Mouse (Mus musculus) G1E (cell line): ENCODE measurements at regions not wholly inside any gene's neighbourhood (a gene's known extent, or its start where the extent isn't known, plus 50 kb on each side); places are given as distances from the start of the nearest gene placed in this dataset.
"Not testable (repeated sequence)": the region's sequence is repeated elsewhere in the genome, so short reads cannot be mapped to it uniquely, and the experiment has no call there.

Source experiments
- ATAC-seq: 2 replicates; pipeline ENCODE4 v1.8.0; 2016; ENCODE audit warnings: mild to moderate bottlenecking; ENCODE audit not compliant: insufficient number of reproducible peaks, poor library complexity, low FRiP score, severe bottlenecking; ENCODE audit errors: extremely low read depth
- DNase-seq: peaks from one replicate; pipeline ENCODE4 v3.0.0; 2012; ENCODE audit warnings: low spot score
- H3K27me3 ChIP-seq: 2 replicates; pipeline ENCODE4 v1.6.1; 2012; ENCODE audit warnings: mild to moderate bottlenecking, low read length, inconsistent platforms; ENCODE audit not compliant: insufficient read depth
- H3K36me3 ChIP-seq: replicated peaks from 2 replicates; pipeline ENCODE3; 2012; ENCODE audit warnings: mild to moderate bottlenecking, inconsistent platforms
- H3K4me1 ChIP-seq: 2 replicates; pipeline ENCODE4 v1.6.1; 2012; ENCODE audit warnings: low read depth, low read length, inconsistent platforms, mixed read lengths; ENCODE audit not compliant: insufficient read depth
- H3K4me3 ChIP-seq: 2 replicates; pipeline ENCODE4 v1.5.1; 2012; ENCODE audit warnings: low read depth, mild to moderate bottlenecking, inconsistent platforms, low read length, moderate library complexity, mixed read lengths
- H3K9me3 ChIP-seq: replicated peaks from 2 replicates; pipeline ENCODE4 v1.6.1; 2012; ENCODE audit warnings: inconsistent platforms
- CTCF ChIP-seq: IDR thresholded peaks from 2 replicates; pipeline ENCODE4 v1.5.1; 2012; ENCODE audit warnings: low read depth, low read length, inconsistent platforms, mixed read lengths
- GATA1 ChIP-seq: IDR thresholded peaks from 2 replicates; pipeline ENCODE4 v1.6.1; 2012; ENCODE audit warnings: borderline replicate concordance, low read length, inconsistent platforms, mixed read lengths
- GATA2 ChIP-seq: IDR thresholded peaks from 2 replicates; pipeline ENCODE4 v1.6.1; 2012; ENCODE audit warnings: low read depth, low read length, inconsistent platforms, borderline replicate concordance
- POLR2AphosphoS5 ChIP-seq: IDR thresholded peaks from 2 replicates; pipeline ENCODE4 v1.6.1; 2012; ENCODE audit warnings: low read depth, low read length, inconsistent platforms; ENCODE audit not compliant: insufficient replicate concordance
- TAL1 ChIP-seq: conservative IDR thresholded peaks from 2 replicates; pipeline ENCODE4 v1.6.1; 2012; ENCODE audit warnings: low read depth, low read length, inconsistent platforms, mixed read lengths

DNA sequence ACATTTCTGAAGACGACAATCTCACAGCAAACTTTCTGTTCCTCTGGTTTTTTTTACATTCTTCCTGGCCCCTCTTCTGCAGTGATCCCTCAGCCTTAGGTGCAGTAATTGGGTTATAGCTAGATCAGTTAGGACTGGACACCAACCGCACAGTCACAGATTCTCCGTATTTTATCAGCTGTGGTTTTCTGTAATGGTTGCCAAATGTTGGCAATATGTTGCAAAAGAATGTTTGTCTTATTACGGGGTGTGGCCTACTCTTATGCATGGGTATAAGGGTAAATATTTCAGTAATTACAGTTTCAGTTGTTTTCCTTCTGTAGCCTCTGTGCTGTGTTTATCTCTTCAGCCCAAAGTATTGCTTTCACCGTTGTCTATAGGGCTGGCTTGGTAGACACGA lies 133.2 kb upstream of the Tsc22d2 start:
- TF ChIP-seq TAL1 (no peak), CTCF (no peak), GATA1 (no peak), GATA2 (no peak), POLR2AphosphoS5 (no peak)
- H3K9me3 ChIP-seq, result no peaks in the 10 kb centered on the region
- H3K4me1 ChIP-seq, result no peaks in the 10 kb centered on the region
- ATAC-seq, result no peak
- no peak overlapping the region for H3K4me3 ChIP-seq
- no peaks in the 10 kb centered on the region for H3K36me3 ChIP-seq
- H3K27me3 ChIP-seq, result no peaks in the 10 kb centered on the region
- no peak for DNase-seq

DNA sequence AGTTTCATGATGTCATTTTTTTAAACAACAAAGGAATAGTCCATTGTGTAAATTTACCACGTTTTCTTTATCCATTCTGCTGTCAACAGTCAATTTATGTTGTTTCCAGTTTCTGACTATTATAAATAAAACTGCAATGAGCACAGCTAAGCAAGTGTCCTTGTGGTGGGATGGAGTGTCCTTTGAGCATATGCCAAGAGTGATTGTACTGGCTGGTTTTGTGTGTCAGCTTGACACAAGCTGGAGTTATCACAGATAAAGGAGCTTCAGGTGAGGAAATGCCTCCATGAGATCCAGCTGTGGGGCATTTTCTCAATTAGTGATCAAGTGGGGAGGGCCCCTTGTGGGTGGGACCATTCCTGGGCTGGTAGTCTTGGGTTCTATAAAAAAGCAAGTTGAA lies 130.1 kb upstream of the Tsc22d2 start:
- not testable (repeated sequence) for ATAC-seq, H3K9me3 ChIP-seq, H3K27me3 ChIP-seq, H3K4me1 ChIP-seq, DNase-seq, H3K4me3 ChIP-seq, H3K36me3 ChIP-seq

GRCm38 (mm10) chr3:58295810-58296209 lies 118.7 kb upstream of the Tsc22d2 start:
- DNase-seq (no peak), ATAC-seq (no peak)

GRCm38 (mm10) chr3:58300213-58300612 lies 114.3 kb upstream of the Tsc22d2 start:
- peaks cover 3% of the 10 kb centered on the region; the same call in 1 of the 2 replicates for H3K27me3 ChIP-seq
- ATAC-seq (no peak), DNase-seq (no peak)
- H3K4me3 ChIP-seq, result no peak overlapping the region
- H3K9me3 ChIP-seq, result no peaks in the 10 kb centered on the region
- H3K36me3 ChIP-seq, result no peaks in the 10 kb centered on the region
- no peak for TF ChIP-seq GATA2
- TF ChIP-seq POLR2AphosphoS5, result no peak
- no peak for TF ChIP-seq GATA1
- no peak for TF ChIP-seq CTCF
- TF ChIP-seq TAL1, result no peak
- no peaks in the 10 kb centered on the region for H3K4me1 ChIP-seq

More at GRCm38 (mm10) chr3:58295810-58296209, 118.7 kb upstream of the Tsc22d2 start:
- Histone ChIP-seq H3K27me3 (peaks cover 3% of the 10 kb centered on the region; the same call in 1 of the 2 replicates), H3K4me1 (no peaks in the 10 kb centered on the region), H3K36me3 (no peaks in the 10 kb centered on the region), H3K9me3 (no peaks in the 10 kb centered on the region), H3K4me3 (no peak overlapping the region)
- TF ChIP-seq GATA1 (no peak), CTCF (no peak), POLR2AphosphoS5 (no peak), TAL1 (no peak), GATA2 (no peak)

- H3K4me1 ChIP-seq, result no peaks in the 10 kb centered on the region
- no peak overlapping the region for H3K4me3 ChIP-seq
- no peaks in the 10 kb centered on the region for H3K36me3 ChIP-seq
- peaks cover 3% of the 10 kb centered on the region; the same call in 1 of the 2 replicates for H3K27me3 ChIP-seq
- ATAC-seq (no peak), DNase-seq (no peak)
- H3K9me3 ChIP-seq, result no peaks in the 10 kb centered on the region
- TF ChIP-seq CTCF, result no peak
- no peak for TF ChIP-seq POLR2AphosphoS5
- no peak for TF ChIP-seq GATA2
- TF ChIP-seq TAL1, result no peak
- no peak for TF ChIP-seq GATA1
Measured at GRCm38 (mm10) chr3:58300801-58301485, 113.6 kb upstream of the Tsc22d2 start.

DNA sequence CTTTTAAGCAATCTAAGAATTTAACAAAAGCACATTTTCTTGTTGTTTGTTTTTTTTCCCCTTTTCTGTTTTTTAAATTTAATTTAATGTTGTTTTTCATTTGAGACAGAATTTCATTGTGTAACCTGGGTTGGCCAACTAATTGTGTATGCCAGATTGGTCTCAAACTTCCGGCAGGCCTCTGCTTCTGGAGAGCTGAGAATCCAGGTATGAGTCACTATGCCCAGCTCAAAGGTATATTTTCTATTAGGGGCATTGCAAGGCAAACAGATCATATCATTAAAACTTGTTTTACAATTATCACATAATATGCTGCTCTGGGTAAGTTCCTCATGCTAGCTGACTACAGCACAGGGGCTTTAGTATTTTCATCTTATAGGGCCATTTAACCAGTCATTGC lies 112.2 kb upstream of the Tsc22d2 start:
- ATAC-seq (no peak), DNase-seq (no peak)
- Histone ChIP-seq H3K4me3 (no peak overlapping the region), H3K4me1 (no peaks in the 10 kb centered on the region), H3K27me3 (peaks cover 3% of the 10 kb centered on the region; the same call in 1 of the 2 replicates), H3K9me3 (no peaks in the 10 kb centered on the region), H3K36me3 (no peaks in the 10 kb centered on the region)
- TF ChIP-seq TAL1, result no peak
- TF ChIP-seq CTCF, result no peak
- TF ChIP-seq POLR2AphosphoS5, result no peak
- TF ChIP-seq GATA2, result no peak
- no peak for TF ChIP-seq GATA1

- H3K36me3 ChIP-seq, result no peaks in the 10 kb centered on the region
- no peak for DNase-seq
- ATAC-seq, result no peak
- peaks cover 3% of the 10 kb centered on the region; the same call in 1 of the 2 replicates for H3K27me3 ChIP-seq
- H3K9me3 ChIP-seq, result no peaks in the 10 kb centered on the region
- TF ChIP-seq CTCF, result no peak
- TF ChIP-seq POLR2AphosphoS5, result no peak
- no peak for TF ChIP-seq GATA2
- TF ChIP-seq GATA1, result no peak
- TF ChIP-seq TAL1, result no peak
- no peaks in the 10 kb centered on the region for H3K4me1 ChIP-seq
- H3K4me3 ChIP-seq, result no peak overlapping the region
Measured at GRCm38 (mm10) chr3:58303746-58304145, 110.8 kb upstream of the Tsc22d2 start.
